Mouse (Mus musculus): ENCODE data around the gene Cdk13. TPM values are rescaled to one million over a fixed set of nuclear protein-coding genes. Genes with fewer than 3 reads are reported as not detected.
A peak's percentile ranks its signal among the peaks of the same experiment; 100 is the strongest.

Gene Cdk13
- polyA plus RNA-seq, 1 experiment from 2014 or later, result 11.1 TPM

- Histone ChIP-seq H3K4me1 (peaks cover 36% of the 10 kb centered on the region), H3K4me3 (peak overlapping the region; percentile 100), H3K27ac (peak overlapping the region; percentile 99), H3K27me3 (replicated peaks) (no peaks in the 10 kb centered on the region), H3K4me2 (peak overlapping the region; percentile 92), H3K9ac (peak overlapping the region; percentile 100), H3K36me3 (peaks cover 7% of the 10 kb centered on the region), H3K9me3 (replicated peaks) (no peaks in the 10 kb centered on the region)
- peak; percentile 56 for ATAC-seq
- WGBS (ENCODE audit: insufficient replicate concordance), result under 1% methylated on average over 83 of the region's 85 CpGs
Measured at GRCm38 (mm10) chr13:17803331-17804057, 1.4 kb downstream of the Cdk13 start.

- no peaks in the 10 kb centered on the region for H3K9me3 ChIP-seq (replicated peaks)
- peaks cover 7% of the 10 kb centered on the region for H3K36me3 ChIP-seq
- peak overlapping the region; percentile 99 for H3K27ac ChIP-seq
- peaks cover 40% of the 10 kb centered on the region for H3K4me1 ChIP-seq
- 6% methylated on average over 3 of the region's 3 CpGs for WGBS (ENCODE audit: insufficient replicate concordance)
- H3K9ac ChIP-seq, result peak overlapping the region; percentile 100
- H3K4me2 ChIP-seq, result peak overlapping the region; percentile 92
- ATAC-seq, result no peak
- no peaks in the 10 kb centered on the region for H3K27me3 ChIP-seq (replicated peaks)
- peak overlapping the region; percentile 100 for H3K4me3 ChIP-seq
Measured at GRCm38 (mm10) chr13:17802880-17803279, 2.0 kb downstream of the Cdk13 start.

- Histone ChIP-seq H3K4me2 (peak overlapping the region; percentile 92), H3K9ac (0 out of 2 replicates have a peak overlapping the region, but pooled peaks have one; percentile 3), H3K9me3 (replicated peaks) (no peaks in the 10 kb centered on the region), H3K27ac (peak overlapping the region; percentile 65; the same call in 1 of the 2 replicates), H3K4me1 (peaks cover 40% of the 10 kb centered on the region), H3K36me3 (peaks cover 22% of the 10 kb centered on the region), H3K4me3 (no peak overlapping the region), H3K27me3 (replicated peaks) (no peaks in the 10 kb centered on the region)
- 74% methylated on average over 2 of the region's 2 CpGs for WGBS (ENCODE audit: insufficient replicate concordance)
- no peak for ATAC-seq
Measured at GRCm38 (mm10) chr13:17799735-17800134, 5.2 kb downstream of the Cdk13 start.

DNA sequence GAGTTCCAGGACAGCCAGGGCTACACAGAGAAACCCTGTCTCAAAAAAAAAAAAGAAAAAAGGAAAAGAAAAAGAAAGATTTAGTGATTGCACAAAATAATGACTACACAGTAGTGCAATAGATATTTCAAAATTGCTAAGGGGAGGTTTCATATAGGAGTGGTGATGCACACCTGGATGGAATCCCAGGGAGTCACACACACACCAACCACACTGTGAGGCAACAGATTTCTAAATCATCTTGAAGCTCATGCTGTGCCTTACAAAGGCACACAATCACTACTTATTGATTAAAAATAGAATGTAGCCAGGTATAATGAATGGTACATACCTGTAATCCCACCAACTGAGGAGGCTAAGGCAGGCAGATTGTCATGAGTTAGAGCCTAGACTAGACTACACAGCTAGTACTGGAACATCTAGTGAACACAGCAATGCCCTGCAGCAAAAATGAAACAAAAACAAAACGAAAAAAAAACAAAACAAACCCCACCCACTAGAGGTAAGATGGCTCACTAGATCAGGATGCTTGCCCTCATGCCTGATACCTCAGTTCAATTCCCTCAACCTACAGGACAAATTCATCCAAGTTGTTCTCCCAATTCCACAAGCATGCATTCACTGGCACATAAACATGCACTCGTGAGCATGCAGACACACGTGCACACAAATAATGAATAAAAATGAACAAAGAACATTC lies 9.0 kb downstream of the Cdk13 start:
- Histone ChIP-seq H3K27ac (no peak overlapping the region), H3K4me1 (peaks cover 35% of the 10 kb centered on the region), H3K27me3 (replicated peaks) (no peaks in the 10 kb centered on the region), H3K4me2 (no peak overlapping the region), H3K36me3 (peaks cover 22% of the 10 kb centered on the region), H3K4me3 (no peak overlapping the region), H3K9ac (no peak overlapping the region), H3K9me3 (replicated peaks) (no peaks in the 10 kb centered on the region)
- no peak for ATAC-seq
- 82% methylated on average over 3 of the region's 3 CpGs for WGBS (ENCODE audit: insufficient replicate concordance)

- Histone ChIP-seq H3K4me1 (peaks cover 19% of the 10 kb centered on the region), H3K27me3 (replicated peaks) (no peaks in the 10 kb centered on the region), H3K36me3 (peaks cover 2% of the 10 kb centered on the region; the same call in 1 of the 2 replicates), H3K27ac (no peak overlapping the region), H3K4me2 (no peak overlapping the region), H3K9ac (no peak overlapping the region), H3K4me3 (no peak overlapping the region), H3K9me3 (replicated peaks) (no peaks in the 10 kb centered on the region)
- ATAC-seq, result no peak
- WGBS (ENCODE audit: insufficient replicate concordance), result 85% methylated on average over 5 of the region's 5 CpGs
Measured at GRCm38 (mm10) chr13:17783643-17784042, 21.3 kb downstream of the Cdk13 start.

GRCm38 (mm10) chr13:17779923-17780322 lies 25.0 kb downstream of the Cdk13 start:
- 0 out of 2 replicates have a peak, but pooled peaks cover 3% of the 10 kb centered on the region for H3K9me3 ChIP-seq (replicated peaks)
- H3K27ac ChIP-seq, result no peak overlapping the region
- H3K27me3 ChIP-seq (replicated peaks), result no peaks in the 10 kb centered on the region
- ATAC-seq, result no peak
- no peak overlapping the region for H3K4me2 ChIP-seq
- 72% methylated on average over 2 of the region's 2 CpGs for WGBS (ENCODE audit: insufficient replicate concordance)
- H3K36me3 ChIP-seq, result peaks cover 9% of the 10 kb centered on the region
- H3K4me3 ChIP-seq, result no peak overlapping the region
- peaks cover 16% of the 10 kb centered on the region for H3K4me1 ChIP-seq
- H3K9ac ChIP-seq, result no peak overlapping the region

DNA sequence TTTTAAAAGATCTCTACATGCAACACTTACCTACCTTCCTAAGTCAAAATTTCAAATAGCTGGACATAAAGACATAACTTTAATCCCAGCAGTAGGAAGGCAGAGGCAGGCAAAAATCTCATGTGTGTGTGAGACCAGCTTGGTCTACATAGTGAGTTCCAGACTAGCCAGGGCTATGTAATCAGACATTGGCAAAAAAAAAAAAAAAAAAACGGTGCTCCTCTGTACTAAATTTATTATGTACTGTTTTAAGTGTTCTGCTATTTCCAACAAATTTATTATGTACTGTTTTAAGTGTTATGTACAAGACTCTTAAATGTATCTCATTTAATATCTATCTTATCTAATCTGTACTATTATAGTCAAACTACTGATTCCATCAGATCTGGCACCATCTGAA lies 28.6 kb downstream of the Cdk13 start:
- WGBS (ENCODE audit: insufficient replicate concordance), result 75% methylated on average over 1 of the region's 1 CpGs
- ATAC-seq, result no peak
- Histone ChIP-seq H3K27me3 (replicated peaks) (no peaks in the 10 kb centered on the region), H3K4me3 (no peak overlapping the region), H3K4me1 (0 out of 2 replicates have a peak, but pooled peaks cover 5% of the 10 kb centered on the region), H3K4me2 (no peak overlapping the region), H3K9me3 (replicated peaks) (0 out of 2 replicates have a peak, but pooled peaks cover 3% of the 10 kb centered on the region), H3K36me3 (peaks cover 19% of the 10 kb centered on the region), H3K9ac (no peak overlapping the region), H3K27ac (no peak overlapping the region)

DNA sequence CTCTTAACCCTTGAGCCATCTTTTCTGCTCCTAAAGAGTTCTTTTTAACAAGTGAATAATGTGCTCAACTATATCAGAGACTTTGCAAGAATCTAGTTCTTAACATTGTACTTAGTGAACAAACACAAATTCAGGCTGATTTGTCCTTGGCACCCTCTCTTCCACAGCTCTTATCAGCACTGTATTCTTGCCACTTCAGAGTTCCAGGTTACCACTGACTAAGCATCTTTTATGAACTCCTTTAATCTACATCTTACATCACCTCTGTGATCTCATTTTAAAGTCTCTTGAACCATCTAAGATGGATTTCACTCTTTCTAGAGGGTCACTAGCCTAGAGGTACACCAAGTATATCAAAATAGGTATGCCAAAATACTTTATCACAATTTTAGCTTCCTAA lies 29.5 kb downstream of the Cdk13 start:
- 0 out of 2 replicates have a peak, but pooled peaks cover 3% of the 10 kb centered on the region for H3K9me3 ChIP-seq (replicated peaks)
- 0 out of 2 replicates have a peak, but pooled peaks have one; percentile 32 for ATAC-seq
- no peak overlapping the region for H3K9ac ChIP-seq
- H3K4me1 ChIP-seq, result 0 out of 2 replicates have a peak, but pooled peaks cover 5% of the 10 kb centered on the region
- no peaks in the 10 kb centered on the region for H3K27me3 ChIP-seq (replicated peaks)
- no peak overlapping the region for H3K4me3 ChIP-seq
- H3K4me2 ChIP-seq, result no peak overlapping the region
- H3K36me3 ChIP-seq, result peaks cover 19% of the 10 kb centered on the region
- H3K27ac ChIP-seq, result no peak overlapping the region

DNA sequence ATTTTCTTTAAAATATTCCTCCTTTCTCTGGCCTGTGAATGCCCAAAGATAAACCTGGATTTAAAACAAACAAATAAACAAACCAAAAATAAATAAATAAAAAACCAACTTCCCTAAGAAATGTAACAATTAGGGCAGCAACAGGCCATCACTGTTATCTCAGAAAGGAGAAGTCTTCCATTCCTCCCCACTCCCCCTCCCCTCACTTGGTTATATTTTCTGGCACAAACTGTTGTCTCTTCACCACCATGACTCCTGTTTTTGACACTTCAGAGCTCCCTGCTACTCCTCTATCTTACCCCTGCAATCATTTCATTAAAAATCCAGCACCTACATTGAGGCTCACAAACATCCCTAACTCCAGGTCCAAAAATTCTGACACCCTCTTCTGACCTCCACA lies 31.8 kb downstream of the Cdk13 start:
- Histone ChIP-seq H3K27ac (no peak overlapping the region), H3K36me3 (peaks cover 12% of the 10 kb centered on the region), H3K9ac (no peak overlapping the region), H3K9me3 (replicated peaks) (0 out of 2 replicates have a peak, but pooled peaks cover 2% of the 10 kb centered on the region), H3K4me1 (0 out of 2 replicates have a peak, but pooled peaks cover 5% of the 10 kb centered on the region), H3K27me3 (replicated peaks) (no peaks in the 10 kb centered on the region), H3K4me2 (no peak overlapping the region), H3K4me3 (no peak overlapping the region)
- no peak for ATAC-seq

DNA sequence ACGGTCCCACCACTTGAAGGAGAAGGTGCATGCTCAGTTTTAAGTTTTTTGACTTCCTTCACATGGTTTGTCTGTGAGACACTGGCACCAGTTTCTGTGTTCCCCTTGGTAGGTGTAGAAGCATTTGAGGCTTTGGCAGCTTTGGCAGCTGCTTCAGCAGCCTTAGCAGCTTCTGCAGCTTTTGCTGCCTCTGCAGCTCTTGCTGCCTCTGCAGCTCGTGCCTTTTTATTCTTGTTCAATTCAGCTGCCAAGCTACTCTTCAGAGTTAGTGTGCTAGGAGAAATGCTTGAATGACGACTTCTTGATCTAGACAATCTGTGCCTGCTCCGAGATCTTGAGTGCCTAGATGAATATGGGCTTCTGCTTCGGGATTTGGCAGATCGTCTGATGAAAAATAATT lies 32.3 kb downstream of the Cdk13 start:
- H3K9ac ChIP-seq, result no peak overlapping the region
- H3K4me3 ChIP-seq, result no peak overlapping the region
- H3K9me3 ChIP-seq (replicated peaks), result no peaks in the 10 kb centered on the region
- no peak overlapping the region for H3K4me2 ChIP-seq
- H3K27ac ChIP-seq, result no peak overlapping the region
- WGBS (ENCODE audit: insufficient replicate concordance), result 86% methylated on average over 6 of the region's 6 CpGs
- H3K27me3 ChIP-seq (replicated peaks), result no peaks in the 10 kb centered on the region
- peaks cover 10% of the 10 kb centered on the region for H3K36me3 ChIP-seq
- H3K4me1 ChIP-seq, result 0 out of 2 replicates have a peak, but pooled peaks cover 5% of the 10 kb centered on the region
- no peak for ATAC-seq

GRCm38 (mm10) chr13:17762405-17762804 lies 42.5 kb downstream of the Cdk13 start:
- H3K4me2 ChIP-seq, result no peak overlapping the region
- no peaks in the 10 kb centered on the region for H3K27me3 ChIP-seq (replicated peaks)
- peaks cover 37% of the 10 kb centered on the region for H3K36me3 ChIP-seq
- no peaks in the 10 kb centered on the region for H3K4me1 ChIP-seq
- H3K9me3 ChIP-seq (replicated peaks), result no peaks in the 10 kb centered on the region
- no peak overlapping the region for H3K9ac ChIP-seq
- no peak overlapping the region for H3K4me3 ChIP-seq
- WGBS (ENCODE audit: insufficient replicate concordance), result 79% methylated on average over 1 of the region's 1 CpGs
- no peak for ATAC-seq
- H3K27ac ChIP-seq, result no peak overlapping the region

DNA sequence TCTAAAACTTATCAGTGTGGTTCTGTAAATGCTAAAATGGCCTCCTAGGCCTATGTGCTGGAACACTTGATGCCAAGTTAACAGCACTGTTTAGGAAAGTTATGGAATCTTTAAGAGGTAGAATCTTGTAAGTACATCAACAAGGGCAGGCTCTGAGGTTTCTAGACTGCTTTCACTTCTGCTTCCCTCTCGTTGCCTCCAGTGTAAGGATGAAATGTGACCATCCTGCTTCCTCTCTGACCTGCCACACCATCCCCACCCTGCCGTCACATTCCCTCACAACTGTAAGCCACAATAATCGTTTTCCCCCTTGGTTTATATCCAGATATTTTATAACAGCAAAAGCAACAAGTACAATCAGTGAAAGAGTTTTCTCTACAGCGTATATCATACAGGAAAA lies 49.9 kb downstream of the Cdk13 start:
- peaks cover 26% of the 10 kb centered on the region for H3K36me3 ChIP-seq
- no peak overlapping the region for H3K9ac ChIP-seq
- H3K4me3 ChIP-seq, result no peak overlapping the region
- no peaks in the 10 kb centered on the region for H3K4me1 ChIP-seq
- H3K27ac ChIP-seq, result no peak overlapping the region
- ATAC-seq, result no peak
- WGBS (ENCODE audit: insufficient replicate concordance), result 65% methylated on average over 4 of the region's 4 CpGs
- H3K4me2 ChIP-seq, result no peak overlapping the region
- H3K27me3 ChIP-seq (replicated peaks), result no peaks in the 10 kb centered on the region
- no peaks in the 10 kb centered on the region for H3K9me3 ChIP-seq (replicated peaks)

All from liver, embryonic 12.5 days (tissue).